Mouse (Mus musculus) embryonic facial prominence, embryonic 12.5 days (tissue): Measurements from ENCODE around the gene Figla. TPM values are rescaled to one million over a fixed set of nuclear protein-coding genes. Genes with fewer than 3 reads are reported as not detected.
"Not testable (repeated sequence)": the region's sequence is repeated elsewhere in the genome, so short reads cannot be mapped to it uniquely, and the experiment has no call there.

Source experiments
- ATAC-seq: fragments of 200-750 bp; cut with Nextera tagmentation; 2 replicates; pipeline ENCODE4 v1.8.0; 2017; ENCODE audit not compliant: insufficient number of reproducible peaks, insufficient read depth, low FRiP score, low TSS enrichment
- H3K27ac ChIP-seq: fragments of 300-500 bp; sonication (generic); 2 replicates; pipeline ENCODE4 v1.5.1; 2016; ENCODE audit warnings: mild to moderate bottlenecking
- H3K27me3 ChIP-seq: fragments of 300-500 bp; sonication (generic); 2 replicates; pipeline ENCODE4 v1.6.1; 2016; ENCODE audit warnings: mild to moderate bottlenecking, moderate library complexity
- H3K36me3 ChIP-seq: fragments of 300-500 bp; sonication (generic); 2 replicates; pipeline ENCODE4 v1.6.1; 2016; ENCODE audit warnings: mild to moderate bottlenecking
- H3K4me1 ChIP-seq: fragments of 300-500 bp; sonication (generic); 2 replicates; pipeline ENCODE4 v1.6.1; 2016
- H3K4me2 ChIP-seq: fragments of 300-500 bp; sonication (generic); replicated peaks from 2 replicates; pipeline ENCODE4 v1.6.1; 2016; ENCODE audit warnings: mild to moderate bottlenecking, moderate library complexity
- H3K4me3 ChIP-seq: fragments of 300-500 bp; sonication (generic); 2 replicates; pipeline ENCODE4 v1.5.1; 2016; ENCODE audit warnings: mild to moderate bottlenecking
- H3K9ac ChIP-seq: fragments of 300-500 bp; sonication (generic); 2 replicates; pipeline ENCODE4 v1.6.1; 2016; ENCODE audit warnings: mild to moderate bottlenecking, moderate library complexity
- H3K9me3 ChIP-seq: fragments of 300-500 bp; sonication (generic); 2 replicates; pipeline ENCODE4 v1.6.1; 2016; ENCODE audit warnings: mild to moderate bottlenecking, moderate library complexity
- WGBS: fragments of 180-500 bp; shearing (Covaris S2); methylation state at CpG from one replicate; pipeline ENCODE4 v1.1.7; 2016; 5-methylcytosine and 5-hydroxymethylcytosine counted together
- polyA plus RNA-seq: library from polyadenylated mRNA; unstranded; fragments of >200 nt; fragmentation: Nextera tagmentation; extraction: Ambion mirVana; gene quantifications from 2 replicates; pipeline ENCODE4 v1.2.1, GENCODE M21; 2016

The Figla gene
- not detected in 2 replicates for polyA plus RNA-seq

DNA sequence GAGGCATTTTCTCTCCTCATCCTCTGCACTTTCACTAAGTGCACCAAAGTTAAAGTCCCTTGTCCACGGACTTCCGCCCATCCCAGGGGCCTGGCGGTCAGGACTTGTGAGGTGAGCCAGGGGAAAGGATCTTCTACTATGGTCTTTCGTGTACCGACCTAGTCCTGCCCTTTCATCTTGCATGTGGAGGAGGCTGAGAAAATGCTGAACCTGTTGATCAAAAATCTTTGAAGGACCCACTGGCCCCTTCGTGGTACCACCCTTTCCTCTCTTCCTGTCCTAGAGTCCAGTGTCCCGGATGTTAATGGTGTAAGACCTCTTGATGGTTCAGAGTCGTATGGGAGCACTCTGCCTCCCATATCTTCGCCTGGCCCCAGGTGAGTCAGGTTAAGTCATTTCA lies at the start of gene Figla:
Gene Figla (plus strand): TSS at position 301 of the 400 bp plus-strand sequence.
- H3K9me3 ChIP-seq, result no peaks in the 10 kb centered on the region
- H3K36me3 ChIP-seq, result no peaks in the 10 kb centered on the region
- WGBS, result 87% methylated on average over 9 of the region's 9 CpGs
- H3K4me3 ChIP-seq, result no peak within 1 kb of the TSS
- H3K27ac ChIP-seq, result no peak within 1 kb of the TSS
- no peaks in the 10 kb centered on the region for H3K4me1 ChIP-seq
- H3K9ac ChIP-seq, result no peak within 1 kb of the TSS
- ATAC-seq, result no peak
- no peak within 1 kb of the TSS for H3K4me2 ChIP-seq
- no peaks in the 10 kb centered on the region for H3K27me3 ChIP-seq

DNA sequence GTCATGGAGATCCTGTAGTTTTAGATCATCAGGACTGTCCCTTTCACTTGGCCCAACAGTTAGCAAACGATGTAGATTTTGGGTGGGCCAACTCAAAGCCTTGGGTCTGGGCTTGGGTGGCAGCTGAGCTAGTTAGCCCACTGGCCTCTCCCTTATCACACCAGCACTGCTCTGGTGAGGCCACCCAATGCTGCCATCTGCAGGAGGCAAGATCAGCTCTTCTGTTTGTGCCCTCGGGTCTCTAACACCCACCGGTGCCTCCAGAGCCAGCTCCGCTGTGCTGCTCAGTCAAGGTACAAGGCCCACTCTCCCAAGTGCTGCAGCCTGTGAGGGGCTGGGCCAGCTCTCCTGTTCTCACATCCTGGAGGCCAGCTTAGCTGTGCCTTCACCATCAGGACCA lies 49.3 kb upstream of the Figla start:
- Histone ChIP-seq H3K9ac (no peak overlapping the region), H3K27me3 (no peaks in the 10 kb centered on the region), H3K4me2 (no peak overlapping the region), H3K4me3 (no peak overlapping the region), H3K36me3 (no peaks in the 10 kb centered on the region), H3K4me1 (0 out of 2 replicates have a peak, but pooled peaks cover 2% of the 10 kb centered on the region), H3K27ac (no peak overlapping the region), H3K9me3 (no peaks in the 10 kb centered on the region)
- no peak for ATAC-seq
- WGBS, result 77% methylated on average over 4 of the region's 4 CpGs

DNA sequence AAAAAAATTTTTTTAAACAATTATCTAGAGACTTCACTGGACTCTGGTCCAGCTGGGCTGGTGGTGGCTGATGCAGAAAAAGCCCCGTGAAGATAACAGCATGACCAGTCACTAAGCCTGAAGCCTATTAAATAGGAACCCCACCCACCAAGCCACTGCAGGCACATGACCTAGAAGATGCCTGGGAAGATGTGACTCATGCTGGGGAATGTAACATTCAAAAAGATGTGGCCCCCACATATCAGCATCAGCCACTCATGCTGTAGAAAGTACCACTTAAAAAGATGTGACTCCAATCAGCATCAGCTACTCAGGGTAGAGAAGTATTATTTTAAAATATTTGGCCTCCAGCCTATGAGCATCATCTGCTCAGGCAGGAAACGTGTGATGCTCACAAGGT lies 46.1 kb upstream of the Figla start:
- H3K9ac ChIP-seq, result no peak overlapping the region
- H3K4me3 ChIP-seq, result no peak overlapping the region
- H3K27ac ChIP-seq, result no peak overlapping the region
- H3K9me3 ChIP-seq, result no peaks in the 10 kb centered on the region
- H3K36me3 ChIP-seq, result no peaks in the 10 kb centered on the region
- ATAC-seq, result no peak
- no peaks in the 10 kb centered on the region for H3K27me3 ChIP-seq
- H3K4me2 ChIP-seq, result no peak overlapping the region
- 70% methylated on average over 2 of the region's 2 CpGs for WGBS
- 0 out of 2 replicates have a peak, but pooled peaks cover 2% of the 10 kb centered on the region for H3K4me1 ChIP-seq

DNA sequence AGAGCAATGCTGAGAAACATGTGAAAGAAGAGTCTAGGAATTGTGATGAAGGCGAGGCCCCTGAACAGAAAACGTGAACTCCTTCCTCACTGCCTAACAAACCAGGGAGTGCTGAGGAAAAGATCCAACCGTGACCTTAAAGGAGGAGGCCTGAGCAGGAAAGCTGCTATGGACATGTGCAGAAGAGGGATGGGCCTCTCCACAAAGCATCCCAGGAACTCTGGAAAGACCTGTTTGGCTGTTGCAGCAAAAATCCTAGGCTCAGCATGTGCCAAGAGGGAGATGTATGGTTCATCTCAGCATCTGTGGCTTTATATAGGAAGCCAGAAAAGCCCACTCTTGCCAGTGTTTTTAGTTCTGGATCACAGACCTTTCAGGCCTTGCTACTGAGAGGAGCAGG lies 43.3 kb upstream of the Figla start:
- Histone ChIP-seq H3K27me3 (no peaks in the 10 kb centered on the region), H3K9ac (no peak overlapping the region), H3K36me3 (no peaks in the 10 kb centered on the region), H3K27ac (no peak overlapping the region), H3K4me2 (no peak overlapping the region), H3K9me3 (no peaks in the 10 kb centered on the region), H3K4me1 (no peaks in the 10 kb centered on the region), H3K4me3 (no peak overlapping the region)
- ATAC-seq, result no peak
- 74% methylated on average over 3 of the region's 3 CpGs for WGBS

DNA sequence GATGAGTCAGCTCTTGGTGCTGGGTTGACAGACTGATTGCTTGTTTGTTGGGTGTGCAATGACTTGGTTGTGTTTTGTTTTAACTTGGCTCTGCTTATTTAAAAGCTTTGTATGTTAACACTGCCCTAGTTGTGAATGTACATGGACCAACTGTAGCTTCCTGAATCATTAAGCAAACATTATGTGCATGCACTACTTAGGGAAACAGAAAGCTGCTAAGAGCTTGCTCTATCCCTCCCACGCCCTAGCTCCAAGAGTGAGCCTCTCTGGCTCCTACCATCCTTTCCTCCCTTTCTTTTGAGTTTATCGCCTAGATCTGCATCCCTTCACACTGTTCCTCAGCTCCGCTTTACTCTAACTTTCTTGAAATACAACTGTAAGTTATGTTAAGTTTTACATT lies 42.6 kb upstream of the Figla start:
- H3K4me1 ChIP-seq, result no peaks in the 10 kb centered on the region
- no peak overlapping the region for H3K4me3 ChIP-seq
- H3K9ac ChIP-seq, result no peak overlapping the region
- WGBS, result 86% methylated on average over 3 of the region's 3 CpGs
- no peak overlapping the region for H3K4me2 ChIP-seq
- no peak for ATAC-seq
- no peaks in the 10 kb centered on the region for H3K27me3 ChIP-seq
- H3K9me3 ChIP-seq, result no peaks in the 10 kb centered on the region
- H3K36me3 ChIP-seq, result no peaks in the 10 kb centered on the region
- H3K27ac ChIP-seq, result no peak overlapping the region

DNA sequence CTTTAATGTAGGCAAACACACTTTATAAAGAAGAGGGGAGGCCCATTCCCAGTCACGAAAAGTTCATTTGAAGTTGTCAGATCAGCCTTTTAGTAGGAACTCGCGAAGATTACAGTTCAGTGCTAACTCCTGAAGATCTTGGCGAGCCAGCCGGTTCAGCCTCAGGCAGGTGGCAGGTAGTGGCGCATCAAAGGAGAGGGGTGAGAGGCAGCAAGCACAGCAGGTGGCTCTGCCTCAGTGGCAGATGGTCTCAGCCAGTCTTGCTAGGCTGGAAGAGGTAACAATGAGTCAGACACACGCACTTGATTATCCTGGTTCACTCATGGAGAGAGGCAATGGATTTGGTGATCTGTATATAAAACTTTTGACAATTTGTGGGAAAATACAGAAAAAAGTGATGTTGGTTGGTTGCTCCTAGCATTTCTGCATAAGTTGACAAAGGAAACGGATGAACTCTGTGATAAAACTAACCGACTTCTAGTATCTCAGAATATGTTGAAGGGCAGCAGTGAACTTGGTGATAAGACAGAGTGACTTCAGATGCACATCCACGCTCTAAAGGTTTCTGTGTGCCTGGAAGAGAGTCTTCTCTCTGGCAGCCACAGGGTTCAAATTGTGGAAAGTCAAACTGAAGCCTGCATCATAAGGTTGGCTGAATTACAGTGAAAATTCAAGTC lies 40.9 kb upstream of the Figla start:
- Histone ChIP-seq H3K9ac (no peak overlapping the region), H3K36me3 (no peaks in the 10 kb centered on the region), H3K9me3 (0 out of 2 replicates have a peak, but pooled peaks cover 4% of the 10 kb centered on the region), H3K4me1 (no peaks in the 10 kb centered on the region), H3K27me3 (no peaks in the 10 kb centered on the region), H3K4me3 (no peak overlapping the region), H3K27ac (no peak overlapping the region), H3K4me2 (no peak overlapping the region)
- ATAC-seq, result no peak
- 61% methylated on average over 10 of the region's 10 CpGs for WGBS

DNA sequence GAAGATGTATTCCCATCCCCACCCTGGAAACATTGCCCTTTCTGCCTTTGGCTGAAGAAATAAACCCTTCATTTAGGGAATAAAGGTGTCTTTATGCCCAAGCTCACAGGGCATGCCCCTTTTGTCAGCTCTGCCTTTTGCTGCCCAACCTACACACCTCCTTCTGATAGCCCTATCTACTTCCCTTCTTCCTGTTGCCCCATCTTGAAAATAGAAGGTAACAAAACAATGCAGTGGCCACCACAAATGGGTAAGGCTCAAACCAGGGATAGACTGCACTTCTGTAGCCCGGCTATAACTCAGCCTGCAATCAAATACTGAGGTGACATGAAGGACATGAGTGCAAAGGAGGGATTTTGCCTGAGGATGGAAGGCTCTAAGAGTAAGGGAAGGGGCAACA lies 40.2 kb upstream of the Figla start:
- Histone ChIP-seq H3K36me3 (no peaks in the 10 kb centered on the region), H3K4me2 (no peak overlapping the region), H3K27me3 (no peaks in the 10 kb centered on the region), H3K4me3 (no peak overlapping the region), H3K9ac (no peak overlapping the region), H3K4me1 (no peaks in the 10 kb centered on the region), H3K9me3 (0 out of 2 replicates have a peak, but pooled peaks cover 4% of the 10 kb centered on the region), H3K27ac (no peak overlapping the region)
- no peak for ATAC-seq
- WGBS, result 91% methylated on average over 1 of the region's 1 CpGs

DNA sequence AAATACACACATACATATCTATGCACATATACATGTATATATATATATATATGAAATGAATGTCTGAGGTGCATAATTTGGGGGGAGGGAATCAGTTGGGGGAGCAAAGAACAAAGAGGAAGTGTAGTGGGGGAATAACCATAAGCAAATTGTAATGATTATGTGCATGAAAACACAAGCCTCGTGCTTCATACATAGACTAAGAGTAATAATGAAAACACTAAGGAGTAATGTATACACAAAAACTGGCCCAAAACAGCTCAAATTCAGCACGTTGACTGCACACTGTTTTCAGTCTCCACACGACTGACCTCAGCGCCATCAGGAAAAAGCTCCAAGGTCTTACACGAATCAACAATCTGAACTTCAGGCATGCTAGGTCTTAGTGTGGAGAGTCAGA lies 39.7 kb upstream of the Figla start:
- no peak overlapping the region for H3K4me3 ChIP-seq
- H3K27ac ChIP-seq, result no peak overlapping the region
- no peaks in the 10 kb centered on the region for H3K4me1 ChIP-seq
- H3K4me2 ChIP-seq, result no peak overlapping the region
- H3K36me3 ChIP-seq, result no peaks in the 10 kb centered on the region
- no peak for ATAC-seq
- H3K9me3 ChIP-seq, result 0 out of 2 replicates have a peak, but pooled peaks cover 4% of the 10 kb centered on the region
- H3K27me3 ChIP-seq, result no peaks in the 10 kb centered on the region
- no peak overlapping the region for H3K9ac ChIP-seq
- whole genome bisulfite sequencing, result 82% methylated on average over 5 of the region's 5 CpGs

DNA sequence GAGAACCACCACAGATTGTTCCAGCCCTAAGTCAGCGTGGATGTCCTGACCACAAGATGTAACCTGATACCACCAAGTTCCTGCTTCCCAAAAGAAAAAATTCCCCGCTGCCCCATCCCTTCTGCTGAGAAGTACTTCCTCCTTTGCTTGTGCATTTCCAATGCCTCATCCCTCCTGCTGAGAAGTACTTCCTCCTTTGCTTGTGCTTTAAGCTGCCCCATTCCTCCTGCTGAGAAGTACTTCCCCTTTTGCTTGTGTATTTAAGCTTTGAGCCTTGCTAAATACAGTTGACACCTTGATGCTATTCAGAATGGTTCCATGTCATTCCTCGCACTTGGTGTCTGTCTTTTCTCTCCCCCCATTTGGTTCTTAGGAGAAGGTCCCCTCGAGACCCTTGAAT lies 37.2 kb upstream of the Figla start:
- not testable (repeated sequence) for H3K9ac ChIP-seq, ATAC-seq

DNA sequence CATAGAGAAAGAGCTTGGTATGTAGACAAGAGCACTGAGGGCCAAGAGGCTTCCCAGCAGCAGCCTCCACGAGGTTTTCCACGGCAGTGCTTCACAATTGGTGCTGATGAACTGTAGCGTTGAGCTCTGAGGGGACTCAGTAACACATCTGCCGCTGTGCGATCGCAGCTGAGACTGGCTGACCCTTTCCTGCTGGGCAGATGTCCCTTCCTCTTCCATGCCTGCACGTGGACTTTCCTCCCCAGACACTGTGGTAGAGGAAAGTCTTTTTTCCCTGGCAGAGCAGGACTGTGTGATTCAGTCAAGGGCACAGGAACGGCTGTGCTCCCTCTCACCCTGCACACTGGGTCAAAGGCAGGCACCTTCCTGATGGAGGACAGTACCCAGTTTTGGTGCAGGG lies 31.6 kb upstream of the Figla start:
- no peak overlapping the region for H3K27ac ChIP-seq
- H3K9me3 ChIP-seq, result no peaks in the 10 kb centered on the region
- 76% methylated on average over 8 of the region's 8 CpGs for WGBS
- no peak overlapping the region for H3K9ac ChIP-seq
- no peak overlapping the region for H3K4me2 ChIP-seq
- ATAC-seq, result no peak
- H3K27me3 ChIP-seq, result no peaks in the 10 kb centered on the region
- H3K4me1 ChIP-seq, result no peaks in the 10 kb centered on the region
- no peaks in the 10 kb centered on the region for H3K36me3 ChIP-seq
- no peak overlapping the region for H3K4me3 ChIP-seq

More for the DNA sequence above, 37.2 kb upstream of the Figla start:
- not testable (repeated sequence) for H3K4me3 ChIP-seq, H3K9me3 ChIP-seq, H3K4me2 ChIP-seq, H3K4me1 ChIP-seq, H3K27ac ChIP-seq, H3K36me3 ChIP-seq, H3K27me3 ChIP-seq
- WGBS, result 70% methylated on average over 4 of the region's 4 CpGs

DNA sequence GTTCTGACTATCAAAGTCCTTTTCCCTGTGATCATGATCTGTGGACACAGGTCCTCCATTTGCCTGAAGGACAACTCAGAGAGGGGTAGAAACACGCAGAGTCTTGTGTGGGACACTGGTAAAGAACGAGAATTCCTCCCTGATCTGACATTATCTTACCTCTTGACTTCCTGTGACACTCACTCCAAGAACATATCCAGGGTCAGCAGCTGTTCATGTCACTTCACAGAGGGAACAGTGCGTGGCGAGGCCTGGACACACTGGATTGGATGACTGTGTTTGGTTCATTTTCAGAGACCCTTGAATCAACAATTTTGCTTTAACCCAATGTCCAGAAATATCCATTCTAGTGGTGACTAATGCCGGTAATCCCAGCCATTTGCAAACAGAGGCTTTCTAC lies 26.4 kb upstream of the Figla start:
- H3K9ac ChIP-seq, H3K27ac ChIP-seq, H3K36me3 ChIP-seq, H3K4me1 ChIP-seq, H3K4me3 ChIP-seq, H3K9me3 ChIP-seq, ATAC-seq, H3K27me3 ChIP-seq, H3K4me2 ChIP-seq: not testable (repeated sequence)
- WGBS, result 85% methylated on average over 5 of the region's 5 CpGs

DNA sequence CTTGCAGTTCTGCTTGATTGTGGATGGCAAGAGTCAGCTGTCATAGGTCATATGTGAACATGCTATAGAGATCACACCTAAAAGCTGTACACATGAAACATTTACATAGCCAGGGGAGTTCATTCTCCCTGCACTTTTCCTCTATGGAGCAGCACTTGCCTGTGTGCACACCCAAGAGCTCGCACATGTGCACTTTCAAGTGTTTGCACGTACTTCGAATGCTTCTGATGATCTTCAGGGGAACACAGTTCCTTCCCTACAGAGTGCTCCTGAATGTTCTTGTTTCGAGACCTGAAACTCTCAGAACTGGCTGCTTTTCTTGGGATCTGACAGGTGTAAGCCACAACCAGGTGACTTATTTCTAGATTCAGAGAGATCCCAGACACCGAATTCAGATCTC lies 25.2 kb upstream of the Figla start:
- H3K4me1 ChIP-seq, H3K36me3 ChIP-seq, H3K27me3 ChIP-seq, H3K27ac ChIP-seq, H3K4me3 ChIP-seq, ATAC-seq, H3K9ac ChIP-seq, H3K9me3 ChIP-seq, H3K4me2 ChIP-seq: not testable (repeated sequence)
- 94% methylated on average over 5 of the region's 5 CpGs for WGBS
